Mouse (Mus musculus) testis, adult 2 months (tissue): ENCODE results near the gene BC029722. TPM values are rescaled to one million over a fixed set of nuclear protein-coding genes. Genes with fewer than 3 reads are reported as not detected.

Experiments
- H3K27ac ChIP-seq: fragments of 200-500 bp; 2 replicates; pipeline ENCODE4 v1.5.1; 2012; ENCODE audit warnings: low read depth, low read length; ENCODE audit not compliant: control insufficient read depth, insufficient read depth
- H3K27me3 ChIP-seq: fragments of 200-500 bp; 2 replicates; pipeline ENCODE4 v1.6.1; 2012; ENCODE audit warnings: mild to moderate bottlenecking, low read length, moderate library complexity; ENCODE audit not compliant: control insufficient read depth, insufficient read depth
- H3K36me3 ChIP-seq: fragments of 200-500 bp; 2 replicates; pipeline ENCODE4 v1.6.1; 2012; ENCODE audit warnings: mild to moderate bottlenecking, low read length; ENCODE audit not compliant: control insufficient read depth, insufficient read depth
- H3K4me1 ChIP-seq: fragments of 200-500 bp; 2 replicates; pipeline ENCODE4 v1.6.1; 2012; ENCODE audit warnings: low read length; ENCODE audit not compliant: control insufficient read depth, insufficient read depth
- H3K4me3 ChIP-seq: fragments of 200-500 bp; 2 replicates; pipeline ENCODE4 v1.5.1; 2012; ENCODE audit warnings: low read depth, mild to moderate bottlenecking, low read length, moderate library complexity, mixed read lengths; ENCODE audit not compliant: control insufficient read depth
- CTCF ChIP-seq: fragments of 200-500 bp; IDR thresholded peaks from 2 replicates; pipeline ENCODE4 v1.5.1; 2012; ENCODE audit warnings: low read depth, mild to moderate bottlenecking, inconsistent platforms, low read length, moderate library complexity; ENCODE audit not compliant: control insufficient read depth, insufficient read depth, insufficient replicate concordance
- POLR2A ChIP-seq: fragments of 200-500 bp; IDR thresholded peaks from 2 replicates; pipeline ENCODE4 v1.6.1; 2012; ENCODE audit warnings: low read depth, mild to moderate bottlenecking, inconsistent platforms, low read length, moderate library complexity; ENCODE audit not compliant: control insufficient read depth
- polyA plus RNA-seq: library from polyadenylated mRNA; depleted of rRNA; stranded (reverse); fragments of >200 nt; gene quantifications from 2 replicates; pipeline ENCODE4 v1.2.3, GENCODE M21; 2012

Gene BC029722
- polyA plus RNA-seq, 1 experiment = 24.4 TPM

- no peak overlapping the region for H3K4me3 ChIP-seq
- H3K4me1 ChIP-seq = no peaks in the 10 kb centered on the region; the same call in 1 of the 2 replicates
- no peaks in the 10 kb centered on the region for H3K27me3 ChIP-seq
- no peak overlapping the region for H3K27ac ChIP-seq
- no peaks in the 10 kb centered on the region for H3K36me3 ChIP-seq
- TF ChIP-seq CTCF = no peak
- no peak for TF ChIP-seq POLR2A
Measured at GRCm38 (mm10) chr2:155807408-155807807, 11.8 kb downstream of the BC029722 start.

DNA sequence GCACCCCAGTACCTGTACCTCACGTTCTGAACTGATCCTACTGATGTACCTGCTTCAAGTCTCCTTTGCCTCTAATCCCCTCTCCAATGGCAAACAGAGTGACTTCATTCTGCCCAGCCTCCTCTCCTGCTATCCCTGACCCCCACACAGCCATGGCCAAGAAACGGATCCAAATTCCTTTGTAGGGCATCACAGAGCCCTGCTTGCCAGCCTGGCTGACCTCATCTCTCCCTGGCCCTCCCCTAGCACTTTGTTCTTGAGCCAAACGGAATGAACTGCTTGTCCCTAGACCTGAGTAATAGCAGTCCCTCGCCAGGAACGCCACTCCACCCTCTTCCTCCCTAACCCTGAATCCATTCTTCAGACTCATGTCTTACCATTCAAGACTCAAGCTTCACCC is 12.7 kb downstream of the BC029722 start:
- H3K4me1 ChIP-seq = no peaks in the 10 kb centered on the region; the same call in 1 of the 2 replicates
- TF ChIP-seq CTCF (no peak), POLR2A (no peak)
- no peaks in the 10 kb centered on the region for H3K36me3 ChIP-seq
- no peak overlapping the region for H3K27ac ChIP-seq
- H3K27me3 ChIP-seq = no peaks in the 10 kb centered on the region
- no peak overlapping the region for H3K4me3 ChIP-seq

- no peaks in the 10 kb centered on the region for H3K36me3 ChIP-seq
- H3K27ac ChIP-seq = no peak overlapping the region
- no peaks in the 10 kb centered on the region for H3K27me3 ChIP-seq
- no peak for TF ChIP-seq POLR2A
- no peaks in the 10 kb centered on the region; the same call in 1 of the 2 replicates for H3K4me1 ChIP-seq
- H3K4me3 ChIP-seq = no peak overlapping the region
Measured at GRCm38 (mm10) chr2:155805925-155806255, 13.3 kb downstream of the BC029722 start.

- TF ChIP-seq POLR2A = no peak
- no peak for TF ChIP-seq CTCF
- H3K36me3 ChIP-seq = no peaks in the 10 kb centered on the region
- H3K4me1 ChIP-seq = no peaks in the 10 kb centered on the region; the same call in 1 of the 2 replicates
- H3K4me3 ChIP-seq = no peak overlapping the region
- no peak overlapping the region for H3K27ac ChIP-seq
- no peaks in the 10 kb centered on the region for H3K27me3 ChIP-seq
Measured at GRCm38 (mm10) chr2:155805231-155805924, 13.8 kb downstream of the BC029722 start.

GRCm38 (mm10) chr2:155804053-155804452 is 15.2 kb downstream of the BC029722 start:
- no peaks in the 10 kb centered on the region for H3K36me3 ChIP-seq
- TF ChIP-seq CTCF = no peak
- no peak for TF ChIP-seq POLR2A

DNA sequence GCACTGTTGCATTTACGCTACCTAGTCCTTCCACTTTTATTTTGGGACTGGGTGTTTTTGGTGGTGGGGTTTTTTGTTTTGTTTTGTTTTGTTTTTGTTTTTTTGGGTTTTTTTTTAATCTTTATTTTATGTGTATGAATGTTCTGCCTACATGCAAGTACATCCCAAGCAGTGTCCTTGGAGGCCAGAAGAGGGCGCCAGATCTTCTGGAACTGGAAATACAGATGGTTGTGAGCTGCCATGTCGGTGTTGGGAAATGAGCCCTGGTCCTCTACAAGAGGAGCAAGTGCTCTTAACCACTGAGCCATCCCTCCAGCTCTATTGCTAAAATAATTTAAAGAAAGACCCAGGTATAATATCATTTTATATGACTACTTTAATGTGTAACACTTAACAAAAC is 16.5 kb downstream of the BC029722 start:
- TF ChIP-seq POLR2A (no peak), CTCF (peak; percentile 47; the same call in 1 of the 2 replicates)
- H3K4me3 ChIP-seq = no peak overlapping the region
- H3K27me3 ChIP-seq = no peaks in the 10 kb centered on the region
- no peaks in the 10 kb centered on the region; the same call in 1 of the 2 replicates for H3K4me1 ChIP-seq
- H3K27ac ChIP-seq = no peak overlapping the region
- H3K36me3 ChIP-seq = no peaks in the 10 kb centered on the region

More at GRCm38 (mm10) chr2:155804053-155804452, 15.2 kb downstream of the BC029722 start:
- Histone ChIP-seq H3K4me3 (no peak overlapping the region), H3K27me3 (no peaks in the 10 kb centered on the region), H3K27ac (no peak overlapping the region), H3K4me1 (no peaks in the 10 kb centered on the region; the same call in 1 of the 2 replicates)

DNA sequence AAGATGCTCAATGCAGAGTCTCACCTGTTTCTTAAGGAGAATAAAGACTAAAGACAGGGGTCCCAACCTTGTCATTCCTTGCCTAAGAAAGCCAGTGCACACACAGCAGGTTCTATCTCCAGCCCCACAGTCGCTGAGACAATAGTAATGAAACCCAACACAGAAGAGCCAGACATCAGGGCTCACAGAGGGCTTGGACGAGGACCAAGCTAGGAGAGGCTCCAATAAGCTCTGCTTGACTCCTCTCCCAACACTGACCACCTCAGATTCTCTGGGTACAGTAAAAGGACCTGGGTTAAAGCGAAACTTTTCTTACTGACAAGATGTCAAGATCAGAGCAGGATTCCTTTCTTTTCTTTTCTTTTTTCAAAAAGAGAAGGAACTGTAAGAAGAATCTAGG is 20.6 kb downstream of the BC029722 start:
- Histone ChIP-seq H3K4me3 (no peak overlapping the region), H3K4me1 (no peaks in the 10 kb centered on the region), H3K27ac (no peak overlapping the region), H3K36me3 (no peaks in the 10 kb centered on the region), H3K27me3 (no peaks in the 10 kb centered on the region)
- no peak for TF ChIP-seq POLR2A
- TF ChIP-seq CTCF = no peak
